Mouse (Mus musculus) forelimb bud, embryonic 11.5 days (tissue): ENCODE data around the gene Olfr11.

ENCODE experiments used
- DNase-seq: peaks from one replicate; pipeline ENCODE4 v3.0.0-alpha.2; 2012; ENCODE audit warnings: low read depth, low spot score

Olfr11 gene

GRCm38 (mm10) chr13:21642418-21642817, at the start of gene Olfr11:
Olfr11 (minus strand) TSS chr13:21642518.
- no peak for DNase-seq

- DNase-seq, result no peak
These were observed 35.0 kb upstream of the Olfr11 start, which contains the start of gene Olfr1360 for GRCm38 (mm10) chr13:21677305-21677704. Olfr1360 (minus strand) TSS chr13:21677405.

- DNase-seq, result no peak
These were observed 21.0 kb upstream of the Olfr11 start, which contains the start of gene Olfr1361 for GRCm38 (mm10) chr13:21663286-21663685. Olfr1361 (minus strand) TSS chr13:21663386.

GRCm38 (mm10) chr13:21613922-21614321, 28.4 kb downstream of the Olfr11 start, which contains the start of gene Olfr1362:
Olfr1362 (minus strand) TSS chr13:21614022.
- no peak for DNase-seq

- DNase-seq, result no peak
These were observed 50.7 kb downstream of the Olfr11 start for GRCm38 (mm10) chr13:21591618-21592017.
